Mouse (Mus musculus) kidney, embryonic 15.5 days (tissue): ENCODE data around the gene Vps37c. TPM values are rescaled to one million over a fixed set of nuclear protein-coding genes. Genes with fewer than 3 reads are reported as not detected.

Experiments
- ATAC-seq: fragments of 200-750 bp; cut with Nextera tagmentation; replicated peaks from 2 replicates; pipeline ENCODE4 v1.8.0; 2017; ENCODE audit warnings: moderate TSS enrichment; ENCODE audit not compliant: low FRiP score
- H3K27ac ChIP-seq: fragments of 300-500 bp; sonication (generic); 2 replicates; pipeline ENCODE4 v1.5.1; 2015; ENCODE audit warnings: mild to moderate bottlenecking, inconsistent platforms
- H3K27me3 ChIP-seq: fragments of 300-500 bp; sonication (generic); 2 replicates; pipeline ENCODE4 v1.6.1; 2015; ENCODE audit warnings: inconsistent platforms
- H3K36me3 ChIP-seq: fragments of 300-500 bp; sonication (generic); 2 replicates; pipeline ENCODE4 v1.6.1; 2015; ENCODE audit warnings: inconsistent platforms
- H3K4me1 ChIP-seq: fragments of 300-500 bp; sonication (generic); 2 replicates; pipeline ENCODE4 v1.6.1; 2015; ENCODE audit warnings: inconsistent platforms
- H3K4me2 ChIP-seq: fragments of 300-500 bp; sonication (generic); 2 replicates; pipeline ENCODE4 v1.6.1; 2015; ENCODE audit warnings: moderate library complexity, mild to moderate bottlenecking, inconsistent platforms
- H3K4me3 ChIP-seq: fragments of 300-500 bp; sonication (generic); replicated peaks from 2 replicates; pipeline ENCODE4 v1.5.1; 2015; ENCODE audit warnings: mild to moderate bottlenecking, inconsistent platforms
- H3K9ac ChIP-seq: fragments of 300-500 bp; sonication (generic); 2 replicates; pipeline ENCODE4 v1.6.1; 2015; ENCODE audit warnings: mild to moderate bottlenecking, inconsistent platforms
- H3K9me3 ChIP-seq: fragments of 300-500 bp; sonication (generic); replicated peaks from 2 replicates; pipeline ENCODE4 v1.6.1; 2016; ENCODE audit warnings: inconsistent platforms
- WGBS: fragments of 180-500 bp; shearing (Covaris S2); methylation state at CpG from one replicate; pipeline ENCODE4 v1.1.7; 2015; ENCODE audit warnings: mixed read lengths; 5-methylcytosine and 5-hydroxymethylcytosine counted together
- polyA plus RNA-seq: library from polyadenylated mRNA; unstranded; fragments of >200 nt; fragmentation: Nextera tagmentation; extraction: Ambion mirVana; gene quantifications from 2 replicates; pipeline ENCODE4 v1.2.1, GENCODE M21; 2015

Vps37c gene
- polyA plus RNA-seq, 1 experiment from 2014 or later, result 31.7 TPM

DNA sequence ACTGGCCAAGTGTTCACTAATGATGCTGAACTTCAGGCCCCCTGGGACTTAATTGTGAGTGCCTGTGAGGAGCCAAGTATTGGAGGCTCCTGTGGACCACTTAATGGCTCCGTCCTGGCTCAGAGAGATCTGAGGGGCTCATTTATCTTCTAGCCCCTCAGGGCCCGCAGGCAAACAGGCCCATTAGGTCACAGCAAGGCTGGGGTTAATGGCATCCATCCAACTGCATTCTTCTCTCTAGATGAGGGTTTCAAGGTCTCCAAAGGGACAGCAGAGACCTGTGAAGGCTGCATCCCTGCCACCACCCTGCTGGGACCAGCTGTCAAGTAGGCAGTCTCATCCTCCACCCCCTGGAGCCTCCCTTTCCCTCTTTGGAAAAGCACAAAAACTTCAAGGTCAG is 31.2 kb downstream of the Vps37c start:
- H3K36me3 ChIP-seq, result no peaks in the 10 kb centered on the region
- no peaks in the 10 kb centered on the region for H3K9me3 ChIP-seq
- H3K9ac ChIP-seq, result no peak overlapping the region
- no peak overlapping the region for H3K27ac ChIP-seq
- H3K4me3 ChIP-seq, result no peak overlapping the region
- H3K4me2 ChIP-seq, result no peak overlapping the region
- no peak for ATAC-seq
- H3K27me3 ChIP-seq, result no peaks in the 10 kb centered on the region
- 36% methylated on average over 2 of the region's 2 CpGs for WGBS
- peaks cover 30% of the 10 kb centered on the region for H3K4me1 ChIP-seq

DNA sequence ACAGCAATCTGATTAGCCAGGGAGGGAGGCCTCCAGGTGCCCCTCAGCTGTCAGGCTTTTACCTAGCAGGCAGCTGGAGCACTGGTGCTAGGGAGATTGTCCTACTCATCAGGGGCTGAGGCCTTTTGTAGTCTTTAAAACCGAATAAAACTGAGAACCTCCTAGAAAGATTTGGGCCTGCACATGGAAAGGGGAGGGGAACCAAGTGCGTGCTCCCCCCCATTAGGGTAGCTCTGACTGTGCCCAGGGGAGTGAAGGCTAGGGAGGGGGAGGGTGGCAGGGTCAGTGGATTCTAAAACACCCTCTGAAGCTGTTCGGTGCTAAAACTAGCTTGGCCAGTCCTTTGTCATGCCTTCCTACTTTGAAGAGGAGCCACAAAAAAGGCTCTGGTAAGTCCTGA is 32.0 kb downstream of the Vps37c start:
- ATAC-seq, result no peak
- H3K4me2 ChIP-seq, result no peak overlapping the region
- peaks cover 30% of the 10 kb centered on the region for H3K4me1 ChIP-seq
- H3K27ac ChIP-seq, result no peak overlapping the region
- H3K4me3 ChIP-seq, result no peak overlapping the region
- no peaks in the 10 kb centered on the region for H3K27me3 ChIP-seq
- H3K9ac ChIP-seq, result no peak overlapping the region
- H3K36me3 ChIP-seq, result no peaks in the 10 kb centered on the region
- WGBS, result 23% methylated on average over 3 of the region's 3 CpGs
- H3K9me3 ChIP-seq, result no peaks in the 10 kb centered on the region

GRCm38 (mm10) chr19:10721064-10721463 is 32.5 kb downstream of the Vps37c start:
- no peak overlapping the region for H3K4me3 ChIP-seq
- no peaks in the 10 kb centered on the region for H3K27me3 ChIP-seq
- H3K4me2 ChIP-seq, result no peak overlapping the region
- ATAC-seq, result no peak
- no peaks in the 10 kb centered on the region for H3K36me3 ChIP-seq
- 47% methylated on average over 5 of the region's 5 CpGs for WGBS
- H3K9ac ChIP-seq, result no peak overlapping the region
- H3K27ac ChIP-seq, result no peak overlapping the region
- no peaks in the 10 kb centered on the region for H3K9me3 ChIP-seq
- peaks cover 30% of the 10 kb centered on the region for H3K4me1 ChIP-seq

DNA sequence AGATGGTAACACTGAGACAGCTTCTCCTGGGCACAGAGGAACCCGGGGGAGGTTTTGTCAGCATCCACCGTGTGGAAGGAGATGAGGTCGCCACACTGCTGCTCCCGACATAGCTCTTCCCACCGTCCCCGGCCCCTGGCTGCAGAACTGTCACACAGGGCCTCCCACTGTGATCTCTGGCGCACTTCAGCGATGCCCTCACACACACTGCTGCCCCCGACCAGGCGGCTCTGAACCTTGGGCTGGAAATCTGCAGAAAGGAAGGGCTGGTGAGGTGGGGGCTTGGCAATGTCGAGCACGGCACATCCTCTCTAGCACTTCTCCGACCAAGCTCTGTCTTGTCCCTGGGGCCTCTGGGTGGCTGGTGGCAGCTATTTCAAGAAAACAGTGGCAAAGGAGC is 34.5 kb downstream of the Vps37c start:
- H3K9ac ChIP-seq, result 0 out of 2 replicates have a peak overlapping the region, but pooled peaks have one; percentile 5
- peak overlapping the region; percentile 22; the same call in 1 of the 2 replicates for H3K4me2 ChIP-seq
- peaks cover 30% of the 10 kb centered on the region for H3K4me1 ChIP-seq
- H3K27ac ChIP-seq, result peak overlapping the region; percentile 57
- WGBS, result 11% methylated on average over 13 of the region's 13 CpGs
- no peaks in the 10 kb centered on the region for H3K36me3 ChIP-seq
- peak; percentile 66 for ATAC-seq
- no peak overlapping the region for H3K4me3 ChIP-seq
- H3K9me3 ChIP-seq, result no peaks in the 10 kb centered on the region
- no peaks in the 10 kb centered on the region for H3K27me3 ChIP-seq

DNA sequence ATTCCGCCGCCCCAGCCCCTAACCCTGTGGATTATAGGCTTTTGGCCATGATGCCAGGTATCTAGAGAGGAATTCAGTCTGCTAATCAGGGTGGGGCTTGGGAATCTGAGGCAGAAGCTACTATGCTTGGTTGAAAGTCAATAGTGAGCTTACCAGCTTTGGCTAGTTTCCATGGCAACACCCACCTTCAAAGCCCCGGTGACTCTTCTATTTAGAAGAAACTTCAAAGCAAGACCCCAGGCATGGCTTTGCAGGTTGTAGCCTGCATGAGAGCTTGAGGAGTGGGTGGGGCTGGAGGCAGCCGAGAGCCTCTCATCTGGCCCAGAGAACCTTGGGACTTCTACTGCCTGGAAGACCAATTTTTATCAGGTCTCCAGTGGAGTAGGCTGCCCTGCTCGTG is 35.1 kb downstream of the Vps37c start:
- WGBS, result 41% methylated on average over 5 of the region's 5 CpGs
- Histone ChIP-seq H3K27ac (peak overlapping the region; percentile 57), H3K27me3 (no peaks in the 10 kb centered on the region), H3K4me2 (no peak overlapping the region), H3K9ac (no peak overlapping the region), H3K9me3 (no peaks in the 10 kb centered on the region), H3K4me3 (no peak overlapping the region), H3K36me3 (no peaks in the 10 kb centered on the region), H3K4me1 (peaks cover 30% of the 10 kb centered on the region)
- 0 out of 2 replicates have a peak, but pooled peaks have one; percentile 30 for ATAC-seq

- H3K9me3 ChIP-seq, result no peaks in the 10 kb centered on the region
- H3K27me3 ChIP-seq, result no peaks in the 10 kb centered on the region
- no peak overlapping the region for H3K4me3 ChIP-seq
- H3K9ac ChIP-seq, result no peak overlapping the region
- 73% methylated on average over 13 of the region's 13 CpGs for WGBS
- H3K4me1 ChIP-seq, result peaks cover 27% of the 10 kb centered on the region
- H3K27ac ChIP-seq, result no peak overlapping the region
- H3K36me3 ChIP-seq, result no peaks in the 10 kb centered on the region
- no peak for ATAC-seq
- no peak overlapping the region for H3K4me2 ChIP-seq
Measured at GRCm38 (mm10) chr19:10724629-10725363, 36.3 kb downstream of the Vps37c start.

DNA sequence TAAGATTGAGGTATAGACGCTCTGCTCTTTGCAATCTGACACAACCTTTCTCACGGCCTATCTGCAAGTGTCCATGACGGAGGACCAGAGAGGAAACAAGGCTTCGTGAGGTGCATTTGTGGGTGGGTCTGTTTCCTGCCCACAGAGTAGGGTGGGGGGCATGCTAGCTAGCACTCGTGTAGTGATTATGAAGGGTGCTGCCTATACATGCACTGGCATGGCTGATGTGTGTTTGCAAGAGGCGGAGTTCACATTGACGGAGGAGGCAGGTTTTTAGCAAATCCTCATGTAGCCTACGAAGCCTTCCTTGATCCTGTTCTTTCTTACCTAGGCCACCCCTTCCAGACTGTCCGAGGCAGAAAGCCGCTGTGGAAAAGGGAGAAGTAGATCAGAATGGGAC is 41.4 kb downstream of the Vps37c start:
- Histone ChIP-seq H3K9ac (no peak overlapping the region), H3K36me3 (no peaks in the 10 kb centered on the region), H3K4me1 (no peaks in the 10 kb centered on the region), H3K4me2 (no peak overlapping the region), H3K27me3 (no peaks in the 10 kb centered on the region), H3K4me3 (no peak overlapping the region), H3K9me3 (no peaks in the 10 kb centered on the region), H3K27ac (no peak overlapping the region)
- WGBS, result 93% methylated on average over 10 of the region's 10 CpGs
- ATAC-seq, result no peak

GRCm38 (mm10) chr19:10730469-10730868 is 41.9 kb downstream of the Vps37c start:
- H3K4me1 ChIP-seq, result no peaks in the 10 kb centered on the region

GRCm38 (mm10) chr19:10731975-10732374 is 43.4 kb downstream of the Vps37c start:
- no peak overlapping the region for H3K4me2 ChIP-seq
- no peaks in the 10 kb centered on the region for H3K9me3 ChIP-seq
- 93% methylated on average over 7 of the region's 7 CpGs for WGBS
- ATAC-seq, result no peak
- no peaks in the 10 kb centered on the region for H3K36me3 ChIP-seq
- H3K9ac ChIP-seq, result no peak overlapping the region
- H3K4me1 ChIP-seq, result no peaks in the 10 kb centered on the region
- H3K27ac ChIP-seq, result no peak overlapping the region
- no peak overlapping the region for H3K4me3 ChIP-seq
- H3K27me3 ChIP-seq, result no peaks in the 10 kb centered on the region

More at GRCm38 (mm10) chr19:10730469-10730868, 41.9 kb downstream of the Vps37c start:
- WGBS, result 71% methylated on average over 5 of the region's 5 CpGs
- no peaks in the 10 kb centered on the region for H3K9me3 ChIP-seq
- no peak overlapping the region for H3K27ac ChIP-seq
- ATAC-seq, result no peak
- no peak overlapping the region for H3K4me3 ChIP-seq
- no peak overlapping the region for H3K4me2 ChIP-seq
- no peaks in the 10 kb centered on the region for H3K36me3 ChIP-seq
- H3K27me3 ChIP-seq, result no peaks in the 10 kb centered on the region
- no peak overlapping the region for H3K9ac ChIP-seq

DNA sequence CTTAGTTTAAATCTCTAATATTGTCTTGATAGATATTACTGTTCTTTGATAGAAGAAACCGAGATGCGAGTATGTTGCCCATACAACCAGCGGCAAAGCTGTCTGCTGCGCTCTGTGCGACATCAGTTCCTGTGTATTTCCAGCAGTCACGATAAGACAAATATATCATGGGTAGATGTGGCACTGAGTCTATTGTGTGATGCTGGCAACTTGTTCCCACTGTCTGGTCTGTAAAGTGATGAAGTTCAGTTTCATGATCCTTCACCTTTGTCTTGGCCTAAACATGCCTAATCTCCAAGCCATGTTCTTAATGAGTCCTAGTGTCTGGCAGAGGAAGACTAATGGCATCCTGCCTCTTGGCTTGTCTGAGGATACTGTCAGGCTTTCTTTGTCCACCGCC is 44.2 kb downstream of the Vps37c start:
- H3K27me3 ChIP-seq, result no peaks in the 10 kb centered on the region
- 95% methylated on average over 7 of the region's 7 CpGs for WGBS
- no peaks in the 10 kb centered on the region for H3K4me1 ChIP-seq
- H3K9ac ChIP-seq, result no peak overlapping the region
- no peak overlapping the region for H3K4me2 ChIP-seq
- no peak overlapping the region for H3K27ac ChIP-seq
- no peak overlapping the region for H3K4me3 ChIP-seq
- no peak for ATAC-seq
- no peaks in the 10 kb centered on the region for H3K36me3 ChIP-seq
- H3K9me3 ChIP-seq, result no peaks in the 10 kb centered on the region

DNA sequence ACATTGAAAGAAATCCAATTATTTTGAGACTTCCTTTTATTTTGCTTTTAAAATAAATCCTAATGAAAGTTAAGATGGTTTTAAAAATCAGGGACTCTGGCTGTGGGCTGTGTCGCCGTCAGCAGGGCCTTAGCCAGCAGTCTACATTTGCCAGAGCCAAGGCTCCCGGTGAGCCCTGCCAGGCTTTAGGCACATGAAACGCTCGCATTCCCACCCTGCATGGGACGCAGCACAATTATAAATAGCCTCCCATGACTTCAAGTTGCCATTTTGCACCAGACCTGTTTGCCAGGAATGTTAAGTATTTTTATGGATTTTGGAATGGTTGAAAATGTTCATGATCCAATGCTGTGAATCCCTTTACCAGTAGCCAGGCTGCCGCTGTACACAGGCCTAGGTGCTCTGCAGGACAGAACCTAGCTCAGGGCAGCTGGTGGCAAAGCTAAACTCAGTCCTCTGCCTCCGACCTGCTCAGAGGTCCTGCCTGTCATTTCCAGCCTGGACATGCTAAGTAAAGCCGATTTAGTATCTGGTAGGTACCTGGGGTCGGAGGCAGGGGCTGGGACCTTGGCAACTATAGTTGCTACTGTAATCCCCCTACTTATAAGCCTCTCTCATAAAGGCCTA is 45.1 kb downstream of the Vps37c start:
- no peak overlapping the region for H3K27ac ChIP-seq
- H3K4me1 ChIP-seq, result no peaks in the 10 kb centered on the region
- H3K4me2 ChIP-seq, result no peak overlapping the region
- no peaks in the 10 kb centered on the region for H3K36me3 ChIP-seq
- no peak overlapping the region for H3K4me3 ChIP-seq
- ATAC-seq, result no peak
- no peaks in the 10 kb centered on the region for H3K9me3 ChIP-seq
- H3K9ac ChIP-seq, result no peak overlapping the region
- no peaks in the 10 kb centered on the region for H3K27me3 ChIP-seq
- WGBS, result 83% methylated on average over 10 of the region's 10 CpGs

- no peaks in the 10 kb centered on the region for H3K36me3 ChIP-seq
- H3K4me2 ChIP-seq, result no peak overlapping the region
- no peak overlapping the region for H3K4me3 ChIP-seq
- no peak overlapping the region for H3K9ac ChIP-seq
- H3K4me1 ChIP-seq, result no peaks in the 10 kb centered on the region
- no peaks in the 10 kb centered on the region for H3K27me3 ChIP-seq
- 82% methylated on average over 7 of the region's 7 CpGs for WGBS
- no peaks in the 10 kb centered on the region for H3K9me3 ChIP-seq
- no peak overlapping the region for H3K27ac ChIP-seq
- no peak for ATAC-seq
Measured at GRCm38 (mm10) chr19:10734554-10734953, 46.0 kb downstream of the Vps37c start.
